19 mouse cellular contexts compared by ENCODE assay signal in the genomic region with DNA sequence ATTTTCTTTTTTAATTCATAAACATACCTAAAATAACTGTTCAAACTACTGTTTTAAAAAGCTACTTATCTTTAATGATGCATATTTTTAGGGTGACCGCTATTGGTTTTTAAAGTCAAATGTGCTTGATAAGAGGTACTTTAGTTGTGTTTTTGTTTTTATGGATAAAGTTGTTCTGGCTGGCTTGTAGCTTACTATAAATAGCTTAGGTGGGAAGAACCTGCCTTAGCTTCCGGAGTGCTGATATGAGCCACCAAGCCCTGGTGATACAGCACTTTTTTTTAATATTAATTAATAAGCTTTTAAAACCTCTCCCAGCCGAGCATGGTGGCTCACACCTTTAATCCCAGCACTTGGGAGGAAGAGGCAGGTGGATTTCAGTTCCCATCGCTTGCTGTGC. TPM values are rescaled to one million over a fixed set of nuclear protein-coding genes. Genes with fewer than 3 reads are reported as not detected.
A peak's percentile ranks its signal among the peaks of the same experiment; 100 is the strongest.
DNase-seq lines count a peak whose midpoint lies in the region; ATAC-seq lines count a peak whose summit lies in the region.
"Had no signal": no experiment of that assay in that cellular context is flagged by ENCODE, and none has a peak within 500 bp of the region (broad histone marks: within the 10 kb centered on the region; RNA-seq: fewer than 3 reads in every experiment).

No protein-coding gene starts in this region.

- peak; percentile 62; the same call in 1 of the 2 replicates for ATAC-seq in erythroblast, adult 5-6 weeks (replicated peaks; ENCODE audit: low FRiP score, poor library complexity, severe bottlenecking)
- ATAC-seq in megakaryocyte progenitor cell, adult 5-6 weeks (replicated peaks; ENCODE audit: poor library complexity), result peak; percentile 64
- ATAC-seq: activated CD4-positive, CD25-positive, alpha-beta regulatory T cell, adult 4 months; CD4-positive, CD25-positive, alpha-beta regulatory T cell, adult 4 months; Patski had no signal

- DNase-seq in heart, adult 11 months, result peak; percentile 42
- DNase-seq in heart, postnatal 4 days, result no peak
- no peak for DNase-seq in right cerebral cortex, adult 18-20 months
- no peak for DNase-seq in layer of hippocampus, postnatal 14 days (ENCODE audit: low spot score in 2 of 2)
- DNase-seq: adrenal gland, adult 2 months; adrenal gland, adult 8-10 months; adrenal gland, postnatal 10 days; adrenal gland, postnatal 14 days; adrenal gland, postnatal 25 days; adrenal gland, postnatal 36 days; B cell, adult 2 months; cerebellum, adult 11 months; cerebellum, adult 11-12 months; cerebellum, adult 18-20 months had no signal

RNA-seq across cellular contexts. Expression of a gene that starts 18.3 kb away (rescaled TPM):
- 10 to 100 TPM; 12.0 to 12.8 TPM for total RNA-seq in heart, postnatal 4 days (2021)
- 14.4 and 15.9 TPM in 2 replicates for total RNA-seq in erythroblast, adult 5-6 weeks (2015; ENCODE audit: low replicate concordance)
- 21.0 and 25.2 TPM in 2 replicates for total RNA-seq in erythroblast, adult 5-6 weeks (2017; ENCODE audit: low replicate concordance)
- 25.4 and 33.9 TPM in 2 replicates for total RNA-seq in megakaryocyte progenitor cell, adult 5-6 weeks (2015)
- total RNA-seq in megakaryocyte progenitor cell, adult 5-6 weeks (2017), result 22.8 and 31.9 TPM in 2 replicates
- total RNA-seq in layer of hippocampus, postnatal 14 days (2021), result 10 to 100 TPM; 25.9 to 27.5 TPM
